Mouse (Mus musculus): Measurements from ENCODE around the gene Fcmr.

DNA sequence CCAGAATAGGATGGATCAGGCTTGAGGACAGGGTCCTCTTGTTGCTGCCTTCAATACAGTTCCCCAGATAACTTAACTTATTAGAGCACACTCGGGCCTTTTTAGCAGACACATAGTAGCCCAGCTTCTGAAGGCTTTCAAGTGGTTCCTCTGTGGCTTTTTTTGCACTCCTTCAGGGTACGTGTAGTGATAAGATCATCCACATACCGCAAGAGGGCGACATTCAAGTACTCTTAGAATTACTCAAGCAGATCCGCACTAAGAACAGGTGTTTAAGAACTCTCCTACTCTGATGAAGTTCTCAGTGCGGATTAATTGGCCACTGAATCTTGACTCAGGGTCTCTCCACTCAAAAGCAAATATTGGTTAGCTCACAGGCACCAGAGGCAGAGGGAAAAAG, 27.2 kb upstream of the Fcmr start:
- TF ChIP-seq CTCF (conservative IDR thresholded peaks at IDR 0.05; ENCODE audit: insufficient read depth, insufficient read length, low read depth, low read length) (no peak), POLR2A (IDR thresholded peaks at IDR 0.05; ENCODE audit: low read depth, low read length) (no peak)

Measured in kidney, adult 2 months (tissue).